Mouse (Mus musculus): Measurements from ENCODE around the gene Hoxc9.

Hoxc9 gene

GRCm38 (mm10) chr15:102956906-102957305 lies 19.3 kb upstream of the Hoxc9 start:
- no peak for DNase-seq

GRCm38 (mm10) chr15:102959663-102960191 lies 16.5 kb upstream of the Hoxc9 start:
- DNase-seq, result no peak

GRCm38 (mm10) chr15:102961728-102962127 lies 14.5 kb upstream of the Hoxc9 start:
- no peak for DNase-seq

GRCm38 (mm10) chr15:102962492-102962891 lies 13.7 kb upstream of the Hoxc9 start:
- DNase-seq, result no peak

- no peak for DNase-seq
These were observed 13.0 kb upstream of the Hoxc9 start for GRCm38 (mm10) chr15:102963259-102963658.

- DNase-seq, result no peak
These were observed 12.3 kb upstream of the Hoxc9 start for GRCm38 (mm10) chr15:102963671-102964640.

- no peak for DNase-seq
These were observed 11.0 kb upstream of the Hoxc9 start for GRCm38 (mm10) chr15:102965003-102965891.

- peak; percentile 68 for DNase-seq
These were observed 10.1 kb upstream of the Hoxc9 start for GRCm38 (mm10) chr15:102965892-102966775.

GRCm38 (mm10) chr15:102966776-102967311 lies 9.4 kb upstream of the Hoxc9 start, which contains the start of gene Hoxc10:
Hoxc10 (plus strand) TSS chr15:102966796.
- DNase-seq, result no peak

GRCm38 (mm10) chr15:102967312-102967510 lies 9.0 kb upstream of the Hoxc9 start, which contains the start of gene Hoxc5:
Hoxc5 (plus strand) TSS chr15:102967443.
- no peak for DNase-seq

GRCm38 (mm10) chr15:102967511-102968397 lies 8.5 kb upstream of the Hoxc9 start:
- no peak for DNase-seq

- DNase-seq, result no peak
These were observed 6.9 kb upstream of the Hoxc9 start for GRCm38 (mm10) chr15:102969296-102969695.

GRCm38 (mm10) chr15:102970740-102971139 lies 5.5 kb upstream of the Hoxc9 start:
- DNase-seq, result no peak

GRCm38 (mm10) chr15:102972254-102972653 lies 4.0 kb upstream of the Hoxc9 start:
- DNase-seq, result no peak

- no peak for DNase-seq
These were observed 3.5 kb upstream of the Hoxc9 start for GRCm38 (mm10) chr15:102972753-102973152.

- no peak for DNase-seq
These were observed 1.2 kb upstream of the Hoxc9 start for GRCm38 (mm10) chr15:102975034-102975433.

GRCm38 (mm10) chr15:102975688-102976111 lies 539 bp upstream of the Hoxc9 start:
- no peak for DNase-seq

GRCm38 (mm10) chr15:102976631-102977422 lies 588 bp downstream of the Hoxc9 start:
- DNase-seq, result no peak

- DNase-seq, result no peak
These were observed 1.3 kb downstream of the Hoxc9 start for GRCm38 (mm10) chr15:102977423-102977974.

Measured in liver (tissue).